Mouse (Mus musculus): ENCODE measurements at regions not wholly inside any gene's neighbourhood (a gene's known extent, or its start where the extent isn't known, plus 50 kb on each side); places are given as distances from the start of the nearest gene placed in this dataset.

DNA sequence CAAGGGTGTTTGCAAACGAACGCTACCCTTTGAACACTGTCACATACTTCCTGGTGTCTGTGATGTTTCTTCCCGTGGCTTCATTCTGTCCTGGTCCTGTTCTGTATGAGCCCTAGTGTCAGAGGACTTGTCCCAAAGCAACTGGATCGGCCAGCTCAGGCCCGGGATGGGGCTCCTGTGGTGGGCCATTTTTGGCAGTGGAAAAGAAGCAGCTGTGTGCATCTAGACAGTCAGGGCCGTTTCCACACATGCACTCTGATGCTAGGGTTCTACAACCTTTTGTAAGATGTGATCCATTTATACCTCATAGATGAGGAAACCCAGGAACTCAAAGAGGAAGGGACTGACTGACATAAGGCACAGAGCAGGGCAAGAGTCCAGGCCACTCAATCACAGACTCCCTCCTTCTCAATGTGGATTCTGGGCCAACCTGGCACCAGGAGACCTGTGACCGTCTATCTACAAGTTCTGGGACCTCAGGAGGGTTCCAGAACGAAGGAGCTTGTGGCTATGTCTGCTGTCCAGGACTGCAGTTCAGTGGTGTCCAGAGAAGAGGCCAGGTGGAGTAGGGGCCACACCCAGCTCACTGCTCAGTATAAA lies 155.2 kb downstream of the Trim29 start:
- TF ChIP-seq POLR2A (IDR thresholded peaks at IDR 0.05; ENCODE audit: low read depth, low read length) (no peak), CTCF (conservative IDR thresholded peaks at IDR 0.05; ENCODE audit: insufficient read depth, insufficient read length, low read depth, low read length) (no peak)

Data from kidney, adult 2 months (tissue).